Mouse (Mus musculus) left cerebral cortex, postnatal 14 days (tissue): ENCODE results near the gene Rnf212. TPM values are rescaled to one million over a fixed set of nuclear protein-coding genes. Genes with fewer than 3 reads are reported as not detected.
"Not testable (repeated sequence)": the region's sequence is repeated elsewhere in the genome, so short reads cannot be mapped to it uniquely, and the experiment has no call there.

Source experiments
- DNase-seq, 2 experiments: peaks; one replicate each; pipeline ENCODE4 v3.0.0; 2021 to 2022; ENCODE audit warnings: low spot score in 2 of 2, mixed read lengths in 1 of 2
- intact Hi-C: fragments of 180-260 bp; cut with DNase I; formaldehyde crosslinking; loops from one replicate; pipeline ENCODE4 v1.15.1; 2025
- long read RNA-seq, 2 experiments: library from polyadenylated mRNA; stranded (forward); transcript quantifications; one replicate each; pipeline ENCODE4 v2.0.0; 2021
- total RNA-seq, 2 experiments: library from RNA; stranded (reverse); gene quantifications; 2 replicates each; pipeline ENCODE4 v1.2.3; 2021

Gene Rnf212
- not detected for total RNA-seq
- long read RNA-seq, experiment 1, result 0 reads
- long read RNA-seq, experiment 2, result 0 reads

DNA sequence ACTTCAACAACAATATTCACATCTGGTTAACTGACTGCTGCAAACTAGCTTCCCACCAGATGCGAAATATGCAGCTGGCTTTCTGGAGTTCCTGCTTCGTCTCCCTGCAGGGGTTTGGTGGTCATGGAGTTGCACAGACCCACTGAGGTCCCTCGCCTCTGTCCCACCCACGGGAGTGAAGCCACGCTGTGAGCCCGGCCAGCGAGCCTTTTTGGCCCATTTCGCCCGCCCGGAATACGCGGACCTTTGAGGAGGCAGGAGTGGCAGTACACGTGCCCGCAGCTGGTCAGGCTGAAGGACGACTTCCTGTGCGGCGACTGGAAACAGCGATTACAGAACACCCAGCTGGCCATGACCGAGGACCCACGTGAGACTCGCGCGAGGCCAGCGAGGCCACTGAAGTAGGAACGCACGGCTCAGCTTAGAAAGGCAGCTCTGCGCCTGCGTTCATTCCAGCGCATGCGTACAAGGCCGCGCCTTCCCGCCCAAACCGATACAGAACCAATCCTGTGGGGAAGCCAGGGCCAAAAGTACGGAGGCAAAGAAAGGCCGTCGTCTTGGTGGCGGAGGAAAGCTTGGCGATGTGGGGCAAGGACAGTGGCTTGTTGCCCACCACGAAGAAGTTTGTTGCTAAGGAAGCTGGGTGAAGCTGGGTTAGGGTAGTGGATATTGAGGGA is at the start of gene Rnf212:
Gene Rnf212 (minus strand): TSS at position 353 of the 677 bp plus-strand sequence.
- DNase-seq, result no peak
- intact Hi-C loops, result no loop called here

DNA sequence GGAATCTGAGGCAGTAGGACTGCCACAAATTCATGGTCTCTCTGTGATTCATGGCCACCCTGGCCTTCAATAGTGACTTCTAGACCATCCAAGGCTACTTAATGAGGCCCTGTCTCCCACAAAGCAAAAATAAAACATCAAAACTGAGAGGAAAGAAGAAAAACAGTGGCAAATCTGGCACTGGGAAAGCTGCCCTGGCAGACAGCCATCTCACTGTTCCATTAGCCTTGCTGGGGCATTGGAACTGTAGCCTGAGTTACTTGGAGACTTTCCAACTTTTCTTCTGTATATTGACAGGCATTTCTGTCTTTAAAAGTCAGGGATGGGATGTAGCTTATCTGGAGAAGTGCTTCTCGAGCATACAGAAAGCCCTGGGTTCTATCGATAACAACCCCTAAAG is 48.5 kb upstream of the Rnf212 start:
- DNase-seq, result peak in 1 of 2 experiments; percentile 1

DNA sequence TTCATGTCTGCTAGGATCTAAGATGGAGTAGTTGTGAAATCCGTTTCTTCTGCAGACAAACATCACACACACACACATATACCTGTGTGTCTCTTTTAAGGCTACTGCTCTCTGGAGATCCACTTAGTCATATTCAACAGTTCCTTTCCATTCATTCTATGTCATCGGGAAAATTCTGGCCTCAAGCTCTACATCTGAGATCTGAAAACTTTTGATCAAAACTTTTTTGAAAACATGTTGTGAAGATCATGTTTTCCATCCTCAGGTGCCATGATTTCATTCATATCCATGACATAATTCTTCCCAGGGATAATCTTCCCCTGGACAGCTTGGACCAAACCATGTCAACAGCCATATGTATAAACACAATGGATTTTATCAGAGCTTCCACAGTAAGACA is 34.0 kb upstream of the Rnf212 start, which contains the start of gene Vmn2r8:
Gene Vmn2r8 (minus strand): TSS at position 101 of the 400 bp plus-strand sequence.
- DNase-seq, intact Hi-C loops: not testable (repeated sequence)

More for the DNA sequence above, 48.5 kb upstream of the Rnf212 start:
- intact Hi-C loops, result no loop called here

DNA sequence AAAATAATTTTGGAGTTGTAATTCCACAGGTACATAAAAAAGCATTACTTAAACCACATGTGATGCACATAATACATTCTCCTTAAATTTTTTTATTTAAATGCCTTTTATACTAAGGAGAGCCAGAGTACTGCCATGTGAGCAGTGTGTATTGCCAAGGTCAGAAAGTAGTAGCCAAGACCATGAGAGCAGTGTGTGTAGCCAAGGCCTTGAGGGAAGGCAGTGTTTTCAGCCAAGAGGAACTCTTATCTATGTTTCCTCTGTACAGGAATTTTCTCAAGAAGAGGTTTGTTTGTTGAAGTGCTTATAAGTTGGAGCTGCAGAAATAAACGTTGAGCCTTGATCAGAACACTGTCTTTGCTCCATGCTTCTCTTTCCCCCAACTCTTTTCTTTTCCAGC is 28.9 kb upstream of the Rnf212 start:
- DNase-seq, result no peak

DNA sequence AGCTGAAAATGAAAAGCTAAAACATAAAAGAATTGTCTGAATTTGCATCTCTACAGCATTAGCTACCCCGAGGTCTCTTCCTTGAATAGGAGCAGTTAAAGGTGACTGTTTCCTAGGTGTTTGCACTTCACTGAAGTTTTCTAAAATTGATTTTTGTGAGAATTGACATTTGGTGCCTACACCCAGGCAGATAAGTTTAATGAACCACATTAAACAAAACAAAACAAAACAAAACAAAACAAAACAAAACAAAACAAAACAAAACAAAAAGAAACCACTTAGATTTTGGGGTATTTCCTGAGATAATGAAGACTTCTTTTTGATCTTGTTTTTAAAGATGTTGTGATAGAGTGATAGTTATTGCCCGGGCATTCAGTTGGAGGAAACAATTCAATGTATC is 20.5 kb upstream of the Rnf212 start, which contains the start of gene Tmed11:
Gene Tmed11 (minus strand): TSS at position 101 of the 400 bp plus-strand sequence.
- DNase-seq, intact Hi-C loops: not testable (repeated sequence)

More for the DNA sequence above, 28.9 kb upstream of the Rnf212 start:
- intact Hi-C loops, result no loop called here

DNA sequence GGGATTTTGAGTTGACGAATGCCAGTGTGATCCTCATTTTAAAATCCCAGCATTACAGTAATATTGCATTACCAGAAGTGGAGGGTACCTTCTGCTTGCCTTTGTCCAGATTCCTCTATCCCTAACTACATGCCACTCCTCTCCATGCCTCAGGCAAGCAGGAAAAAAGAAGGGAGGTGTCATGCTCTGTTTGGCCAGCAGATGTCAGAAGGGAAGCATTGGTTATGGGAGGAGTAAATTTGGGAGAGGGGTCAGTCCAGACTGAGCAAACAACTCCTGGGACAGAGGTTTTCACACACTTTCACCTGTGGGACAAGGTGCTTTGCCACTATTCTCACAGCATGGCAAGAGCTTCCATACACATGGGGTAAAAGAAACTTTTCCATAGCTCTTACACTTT is 15.6 kb upstream of the Rnf212 start:
- DNase-seq, intact Hi-C loops: not testable (repeated sequence)

DNA sequence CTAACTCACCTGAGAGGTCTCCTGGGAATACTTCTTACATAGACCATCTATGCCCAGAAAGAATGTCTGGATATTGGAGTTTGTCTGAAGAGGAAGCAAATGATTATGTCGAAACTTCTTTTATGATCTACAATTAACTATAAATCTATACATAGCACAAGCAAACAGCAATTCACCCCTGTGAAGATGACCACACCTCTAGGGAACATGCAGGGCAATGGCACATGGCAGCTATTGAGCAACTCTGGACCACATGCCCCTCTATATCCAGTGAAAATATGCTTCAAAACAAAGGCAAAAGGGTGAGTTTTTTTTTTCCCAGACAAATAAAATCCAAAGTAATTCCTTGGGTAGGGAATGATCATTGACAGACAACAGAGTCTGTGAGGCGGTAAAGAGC is 14.8 kb downstream of the Rnf212 start:
- intact Hi-C loops, result no loop called here
- no peak for DNase-seq

DNA sequence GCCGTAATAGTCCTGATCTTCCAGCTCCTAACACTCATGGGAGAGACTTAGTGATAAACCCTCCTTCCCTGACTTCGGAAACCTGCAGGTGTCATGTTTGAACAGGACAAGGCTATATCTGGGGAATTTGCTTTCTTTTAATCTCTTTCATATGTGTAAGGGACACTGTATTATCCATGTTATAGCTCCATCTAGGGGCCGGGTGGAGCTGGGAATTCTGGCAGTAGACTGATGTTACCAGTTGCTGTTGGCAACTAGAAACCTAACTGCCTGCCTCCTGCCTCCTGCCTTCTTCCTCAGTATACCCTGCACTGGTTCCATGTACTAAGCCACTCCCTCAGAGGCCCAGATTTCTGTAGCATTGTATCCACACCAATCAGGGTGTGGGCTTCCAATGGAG is 16.4 kb downstream of the Rnf212 start:
- intact Hi-C loops, result no loop called here
- DNase-seq, result peak; percentile 58 to 71

DNA sequence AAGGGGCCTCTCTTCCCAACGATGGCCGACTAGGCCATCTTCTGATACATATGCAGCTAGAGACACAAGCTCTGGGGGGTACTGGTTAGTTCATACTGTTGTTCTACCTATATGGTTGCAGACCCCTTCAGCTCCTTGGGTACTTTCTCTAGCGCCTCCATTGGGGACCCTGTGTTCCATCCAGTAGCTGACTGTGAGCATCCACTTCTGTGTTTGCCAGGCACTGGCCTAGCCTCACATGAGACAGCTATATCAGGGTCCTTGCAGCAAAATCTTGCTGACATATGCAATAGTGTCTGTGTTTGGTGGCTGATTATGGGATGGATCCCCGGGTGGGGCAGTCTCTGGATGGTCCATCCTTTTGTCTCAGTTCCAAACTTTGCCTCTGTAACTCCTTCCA is 23.5 kb downstream of the Rnf212 start:
- intact Hi-C loops, DNase-seq: not testable (repeated sequence)

DNA sequence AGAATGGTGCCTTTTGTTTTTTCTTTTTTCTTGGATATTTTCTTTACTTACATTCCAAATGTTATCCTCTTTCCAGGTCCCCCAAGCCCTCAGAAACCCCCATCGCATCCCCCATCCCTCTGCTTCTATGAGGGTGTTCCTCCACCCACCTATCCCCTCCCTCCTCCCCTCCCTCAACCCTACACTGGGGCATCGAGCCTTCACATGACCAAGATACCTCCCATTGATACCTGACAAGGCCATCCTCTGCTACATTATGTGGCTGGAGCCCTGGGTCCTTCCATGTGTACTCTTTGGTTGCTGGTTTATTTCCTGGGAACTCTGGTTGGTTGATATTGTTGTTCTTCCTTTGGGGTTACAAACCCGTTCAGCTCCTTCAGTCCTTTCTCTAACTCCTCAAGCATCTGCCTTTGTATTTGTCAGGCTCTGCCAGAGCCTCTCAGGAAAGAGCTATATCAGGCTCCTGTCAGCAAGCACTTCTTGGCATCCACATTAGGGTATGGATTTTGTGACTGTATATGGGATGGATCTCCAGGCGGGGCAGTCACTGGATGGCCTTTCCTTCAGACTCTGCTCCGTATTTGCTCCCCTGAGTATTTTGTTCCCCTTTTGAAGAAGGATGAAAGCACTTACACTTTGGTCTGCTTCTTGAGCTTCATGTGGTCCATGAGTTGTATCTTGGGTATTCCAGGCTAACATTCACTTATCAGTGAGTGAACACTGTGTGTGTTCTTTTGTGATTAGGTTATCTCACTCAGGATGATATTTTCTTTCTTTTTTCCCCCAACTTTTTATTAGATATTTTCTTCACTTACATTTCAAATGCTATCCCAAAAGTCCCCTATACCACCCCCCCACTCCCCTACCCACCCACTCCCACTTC is 24.2 kb downstream of the Rnf212 start:
- intact Hi-C loops, result no loop called here

DNA sequence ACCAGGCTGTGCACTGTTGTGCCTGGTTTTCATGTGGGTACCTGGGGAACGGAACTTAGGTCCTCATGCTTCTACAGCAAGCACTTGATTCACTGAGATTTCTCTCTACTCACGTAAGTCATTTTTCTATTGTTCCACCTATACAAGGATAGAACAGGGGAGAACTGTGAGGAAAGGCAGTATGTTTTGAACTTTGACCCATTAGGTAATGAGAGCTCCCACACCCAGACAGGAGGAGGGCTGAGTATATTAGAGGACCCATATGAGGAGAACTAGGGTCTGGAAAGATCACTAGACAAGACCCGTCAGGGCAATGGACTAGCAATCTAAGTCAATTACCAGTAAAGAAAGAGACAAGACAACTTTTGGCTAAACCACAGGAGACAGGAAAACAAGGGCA is 30.2 kb downstream of the Rnf212 start:
- no peak for DNase-seq
- intact Hi-C loops, result no loop called here

More for the DNA sequence above, 24.2 kb downstream of the Rnf212 start:
- DNase-seq, result no peak

DNA sequence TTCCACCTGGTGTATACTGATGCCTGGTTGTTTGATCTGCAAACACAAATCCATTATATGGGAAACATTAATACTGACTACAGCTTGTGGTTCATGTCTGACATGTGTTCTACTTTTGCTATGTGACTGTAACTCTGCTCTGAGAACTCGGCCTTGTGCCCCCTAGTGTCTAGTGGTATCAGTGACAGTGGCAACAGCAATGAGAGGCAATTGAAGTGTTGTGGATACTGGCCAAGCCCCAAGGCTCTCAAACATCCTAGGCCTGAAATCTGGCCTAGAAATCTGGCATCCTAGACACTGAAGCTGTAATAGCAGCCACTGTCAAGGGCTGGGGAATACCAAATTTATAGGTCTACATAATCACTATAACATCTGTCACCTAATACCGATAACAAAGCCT is 30.9 kb downstream of the Rnf212 start:
- DNase-seq, result no peak

DNA sequence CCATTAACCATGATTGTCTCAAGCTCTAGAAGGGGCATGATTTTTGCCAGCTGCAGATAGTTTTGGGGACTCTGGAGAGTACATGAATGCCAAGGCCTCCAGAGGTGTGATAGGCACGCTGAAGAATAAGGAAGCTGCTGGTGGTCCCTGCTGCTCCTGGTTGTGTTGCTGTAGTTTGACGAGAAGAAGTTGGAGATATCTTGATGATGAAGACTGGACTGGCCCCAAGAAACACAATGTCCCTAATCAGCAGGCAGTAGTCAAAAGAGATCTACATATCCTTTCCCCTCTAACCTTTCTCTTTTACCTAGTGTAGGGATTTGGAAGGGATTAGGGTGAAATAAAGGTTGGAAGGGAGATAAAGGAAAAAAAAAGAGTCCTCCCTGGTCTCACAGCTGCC is 32.2 kb downstream of the Rnf212 start:
- intact Hi-C loops, result no loop called here
- no peak for DNase-seq

More for the DNA sequence above, 30.9 kb downstream of the Rnf212 start:
- intact Hi-C loops, result no loop called here

DNA sequence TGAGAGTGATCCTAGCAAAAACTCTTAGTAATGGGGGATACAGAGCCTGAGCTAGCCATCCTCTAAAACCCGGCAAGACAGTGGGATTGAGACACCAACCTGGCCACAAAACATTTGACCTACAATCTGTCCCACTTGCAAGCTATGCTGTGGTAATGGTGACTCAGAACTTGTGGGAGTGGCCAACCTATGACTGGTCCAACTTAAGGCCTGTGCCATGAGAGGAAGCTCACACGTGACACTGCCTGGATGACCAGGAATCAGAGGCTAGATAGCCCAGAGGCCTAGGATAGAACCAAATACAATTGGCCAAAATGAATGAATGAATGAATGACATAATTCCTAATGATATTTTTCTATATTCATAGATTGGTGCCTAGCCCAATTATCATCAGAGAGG is 32.9 kb downstream of the Rnf212 start:
- intact Hi-C loops, result no loop called here
- no peak for DNase-seq

DNA sequence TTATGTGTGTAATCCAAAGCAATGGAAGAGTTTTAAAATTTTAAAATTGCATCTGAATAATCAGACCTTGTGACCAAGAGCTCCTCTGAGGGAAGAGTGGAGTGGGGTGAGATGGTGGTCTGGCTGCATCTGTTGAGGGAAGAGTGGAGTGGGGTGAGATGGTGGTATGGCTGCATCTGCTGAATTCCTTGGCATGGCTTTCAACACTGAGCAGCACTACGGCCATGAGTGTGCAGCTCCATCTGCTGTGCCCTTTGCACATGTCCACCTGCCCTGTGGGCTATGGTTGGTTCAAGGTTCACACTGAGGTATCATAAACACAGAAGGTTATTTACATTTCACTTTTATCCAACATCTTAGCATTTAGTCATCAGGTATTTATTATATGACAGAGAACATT is 47.4 kb downstream of the Rnf212 start:
- no peak for DNase-seq
- intact Hi-C loops, result loop anchor here (5.0 kb wide), 2 partner anchors 35 to 50 kb away; partner anchors contain the start of genes Fgfrl1 and Slc26a1

DNA sequence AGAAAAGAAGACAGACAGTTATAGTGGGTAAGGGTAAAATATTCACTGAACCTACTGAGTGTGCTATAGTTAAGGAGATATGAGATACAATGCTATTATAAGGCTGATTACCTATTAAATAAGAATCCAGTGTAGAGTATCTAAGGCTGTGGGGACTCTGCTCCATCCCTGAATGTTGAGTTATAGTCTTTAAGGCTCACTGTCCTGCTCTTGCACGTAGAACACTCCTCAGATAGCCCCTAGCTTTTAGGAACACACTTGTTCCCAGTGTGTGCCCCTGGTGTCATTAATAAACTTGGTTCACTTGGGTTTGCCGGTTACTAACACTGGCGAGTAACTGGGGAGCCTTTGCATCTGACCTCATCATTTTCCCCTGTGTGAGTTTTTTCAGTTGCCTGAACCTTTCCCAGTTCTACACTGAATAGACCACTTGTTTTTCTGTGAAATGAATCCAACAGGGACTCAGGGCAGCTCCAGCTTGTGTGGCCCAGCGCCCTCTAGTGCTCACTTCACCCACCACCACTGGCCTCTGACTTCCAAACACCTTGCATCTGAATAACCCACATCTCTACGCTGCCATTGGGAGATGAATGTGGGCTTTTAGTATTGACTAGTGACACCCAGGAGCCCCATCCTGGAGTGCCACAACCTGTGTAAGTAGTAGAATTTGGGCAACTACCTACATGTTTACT is 48.1 kb downstream of the Rnf212 start:
- intact Hi-C loops, result loop anchor here (5.0 kb wide), 2 partner anchors 34 to 49 kb away; partner anchors contain the start of genes Fgfrl1 and Slc26a1
- peak; percentile 77 for DNase-seq

DNA sequence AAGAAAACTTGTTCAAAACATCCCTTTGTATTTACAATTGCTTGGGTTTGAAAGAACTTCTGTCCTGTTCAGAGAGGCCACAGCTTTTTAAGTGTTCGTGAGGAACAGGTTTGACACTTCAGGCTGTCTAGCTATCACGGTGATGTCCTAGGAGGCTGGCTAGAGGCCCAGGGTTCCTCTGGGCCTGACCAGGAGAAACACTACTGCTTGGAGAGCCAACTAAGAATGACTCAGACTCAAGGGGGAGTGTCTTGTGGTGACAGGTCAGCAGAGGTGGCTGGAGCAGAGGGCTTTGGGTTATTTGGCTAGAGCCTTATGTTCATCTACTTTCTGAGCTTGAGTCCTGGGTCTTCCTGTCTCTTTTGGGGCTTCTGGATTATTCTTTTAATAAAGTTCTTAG is 50.8 kb downstream of the Rnf212 start:
- no peak for DNase-seq
- intact Hi-C loops, result no loop called here

DNA sequence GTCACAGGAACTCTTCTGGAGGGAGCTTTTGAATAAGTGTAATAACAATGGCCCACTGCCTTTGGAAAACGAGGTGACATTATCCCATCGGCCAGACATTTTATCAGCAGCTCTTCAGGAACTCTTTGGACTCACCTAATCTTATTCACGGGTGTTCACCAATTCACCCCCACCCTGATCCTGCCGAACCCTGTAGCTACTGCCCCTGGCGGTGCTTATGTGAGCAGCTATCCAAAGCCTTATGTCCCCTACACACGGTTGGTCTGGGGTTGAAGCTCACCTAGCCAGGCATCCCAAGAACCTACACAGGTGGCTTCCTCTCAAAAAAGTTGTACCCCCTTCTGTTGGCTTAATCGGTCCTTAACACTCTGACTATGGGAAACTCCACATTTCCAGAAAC is 55.0 kb downstream of the Rnf212 start:
- intact Hi-C loops, result no loop called here
- no peak for DNase-seq

DNA sequence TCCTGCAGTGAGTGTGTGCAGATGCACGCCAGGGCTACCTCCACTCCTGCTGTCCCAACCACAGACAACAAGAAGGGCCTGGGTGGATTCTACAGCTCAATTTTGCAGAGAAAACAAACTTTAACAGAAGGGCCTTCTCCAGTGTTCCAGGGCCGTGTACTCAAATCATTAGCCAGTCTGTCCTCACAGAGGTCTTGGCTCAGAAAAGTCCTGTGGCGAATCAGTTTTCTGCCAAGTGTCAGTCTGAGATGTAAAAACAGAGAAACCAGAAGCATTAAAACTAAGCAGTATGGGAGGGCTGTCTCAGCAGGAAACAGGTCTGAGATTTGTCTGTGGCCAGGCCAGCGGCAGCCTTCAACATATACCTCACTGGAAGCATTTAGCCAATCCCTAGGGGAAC is 56.7 kb downstream of the Rnf212 start:
- DNase-seq, result no peak
- intact Hi-C loops, result no loop called here

DNA sequence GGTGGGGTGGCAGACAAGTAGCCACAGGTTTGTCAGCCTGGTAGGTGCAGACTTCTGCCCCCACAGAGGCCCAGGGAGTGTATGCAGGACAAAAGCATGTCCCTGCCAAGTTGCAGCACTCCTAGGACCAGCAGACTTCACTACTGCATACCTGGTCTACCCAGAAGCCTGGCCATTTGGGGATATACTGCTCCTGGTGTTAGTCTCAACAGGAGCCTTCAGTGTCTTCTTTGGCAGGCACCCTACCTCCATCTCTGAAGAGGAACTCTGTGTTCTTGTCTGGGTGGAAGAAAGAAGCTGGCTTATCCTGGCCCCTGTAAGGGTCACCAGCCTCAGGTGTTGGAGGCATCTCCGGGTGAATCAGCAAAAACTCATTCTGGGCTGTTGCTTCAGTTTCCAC is 58.8 kb downstream of the Rnf212 start:
- no peak for DNase-seq
- intact Hi-C loops, result no loop called here
